Mouse (Mus musculus) fat pad, adult 2 months (tissue): Measurements from ENCODE around the gene Ubxn11.
"Not testable (repeated sequence)": the region's sequence is repeated elsewhere in the genome, so short reads cannot be mapped to it uniquely, and the experiment has no call there.

ENCODE experiments used
- DNase-seq: peaks from one replicate; pipeline ENCODE4 v3.0.0-alpha.2; 2011; ENCODE audit warnings: low read depth, low spot score; ENCODE audit errors: extremely low read depth

Gene Ubxn11

GRCm38 (mm10) chr4:134136280-134136926 is 34.0 kb downstream of the Ubxn11 start:
- DNase-seq, result no peak

GRCm38 (mm10) chr4:134138857-134139256 is 36.5 kb downstream of the Ubxn11 start:
- DNase-seq, result no peak

- DNase-seq, result not testable (repeated sequence)
Observed at GRCm38 (mm10) chr4:134144297-134144696, 41.9 kb downstream of the Ubxn11 start.

- DNase-seq, result no peak
Observed at GRCm38 (mm10) chr4:134149389-134149788, 47.0 kb downstream of the Ubxn11 start.

GRCm38 (mm10) chr4:134152112-134152511 is 49.7 kb downstream of the Ubxn11 start:
- no peak for DNase-seq

- no peak for DNase-seq
Observed at GRCm38 (mm10) chr4:134153656-134154055, 51.3 kb downstream of the Ubxn11 start.

- DNase-seq, result no peak
Observed at GRCm38 (mm10) chr4:134154354-134154753, 52.0 kb downstream of the Ubxn11 start.

GRCm38 (mm10) chr4:134155531-134155930 is 53.2 kb downstream of the Ubxn11 start:
- no peak for DNase-seq

GRCm38 (mm10) chr4:134155961-134156465 is 53.6 kb downstream of the Ubxn11 start:
- DNase-seq, result no peak

- no peak for DNase-seq
Observed at GRCm38 (mm10) chr4:134156744-134157143, 54.4 kb downstream of the Ubxn11 start.

GRCm38 (mm10) chr4:134157558-134157957 is 55.2 kb downstream of the Ubxn11 start:
- DNase-seq, result no peak

GRCm38 (mm10) chr4:134158774-134159173 is 56.4 kb downstream of the Ubxn11 start:
- no peak for DNase-seq

GRCm38 (mm10) chr4:134160071-134160470 is 57.7 kb downstream of the Ubxn11 start:
- not testable (repeated sequence) for DNase-seq

GRCm38 (mm10) chr4:134164591-134164990 is 62.2 kb downstream of the Ubxn11 start:
- DNase-seq, result no peak

GRCm38 (mm10) chr4:134165024-134165423 is 62.7 kb downstream of the Ubxn11 start:
- no peak for DNase-seq

- DNase-seq, result no peak
Observed at GRCm38 (mm10) chr4:134165548-134166465, 63.4 kb downstream of the Ubxn11 start.

- no peak for DNase-seq
Observed at GRCm38 (mm10) chr4:134166906-134167305, 64.5 kb downstream of the Ubxn11 start.

GRCm38 (mm10) chr4:134172391-134172790 is 70.0 kb downstream of the Ubxn11 start:
- no peak for DNase-seq
